Mouse (Mus musculus) myocyte (in vitro differentiated cells): ENCODE results near the gene Wars. TPM values are rescaled to one million over a fixed set of nuclear protein-coding genes. Genes with fewer than 3 reads are reported as not detected.

ENCODE experiments used
- H3K27me3 ChIP-seq: one replicate; pipeline ENCODE4 v1.6.1; 2011; ENCODE audit not compliant: control insufficient read depth, insufficient read depth, insufficient read length
- H3K36me3 ChIP-seq: one replicate; pipeline ENCODE4 v1.6.1; 2011; ENCODE audit not compliant: control insufficient read depth, insufficient read depth
- H3K4me2 ChIP-seq: one replicate; pipeline ENCODE4 v1.6.1; 2011; ENCODE audit warnings: low read depth, control low read depth
- H3K4me3 ChIP-seq: one replicate; pipeline ENCODE4 v1.5.1; 2011; ENCODE audit warnings: mild to moderate bottlenecking, control low read depth, moderate library complexity
- H3K79me2 ChIP-seq: one replicate; pipeline ENCODE4 v1.6.1; 2011; ENCODE audit not compliant: control insufficient read depth, insufficient read depth
- H3ac ChIP-seq: one replicate; pipeline ENCODE4 v1.6.1; 2011; ENCODE audit not compliant: control insufficient read depth, insufficient read length
- CEBPB ChIP-seq: IDR thresholded peaks from 2 replicates; pipeline ENCODE4 v1.6.1; 2011; ENCODE audit warnings: mild to moderate bottlenecking, moderate library complexity; ENCODE audit not compliant: poor library complexity, insufficient read depth, severe bottlenecking
- E2F4 ChIP-seq: IDR thresholded peaks from one replicate; pipeline ENCODE4 v1.6.1; 2011; ENCODE audit warnings: mild to moderate bottlenecking, control low read depth, moderate library complexity; ENCODE audit not compliant: insufficient read depth
- MAX ChIP-seq: IDR thresholded peaks from one replicate; pipeline ENCODE4 v1.6.1; 2011; ENCODE audit warnings: low read depth, mild to moderate bottlenecking, control low read depth
- MYOD1 ChIP-seq, 3 experiments: IDR thresholded peaks; one replicate each; pipeline ENCODE4 v1.6.1; 2011; ENCODE audit warnings: control low read depth in 2 of 3, low read depth in 2 of 3, mild to moderate bottlenecking in 2 of 3, moderate library complexity in 1 of 3; ENCODE audit not compliant: insufficient read length in 2 of 3, control insufficient read depth in 1 of 3
- MYOG ChIP-seq, 3 experiments: IDR thresholded peaks; one replicate each; pipeline ENCODE4 v1.6.1; 2011; ENCODE audit warnings: control low read depth in 2 of 3, low read depth in 2 of 3, mild to moderate bottlenecking in 2 of 3; ENCODE audit not compliant: insufficient read length in 2 of 3, control insufficient read depth in 1 of 3, insufficient read depth in 1 of 3
- POLR2A ChIP-seq: IDR thresholded peaks from one replicate; pipeline ENCODE4 v1.6.1; 2011; ENCODE audit warnings: low read depth, mild to moderate bottlenecking, control low read depth, moderate library complexity; ENCODE audit not compliant: insufficient read length
- POLR2AphosphoS2 ChIP-seq: IDR thresholded peaks from one replicate; pipeline ENCODE4 v1.6.1; 2011; ENCODE audit warnings: low read depth, control low read depth; ENCODE audit not compliant: insufficient read length
- REST ChIP-seq: IDR thresholded peaks from one replicate; pipeline ENCODE4 v1.6.1; 2011; ENCODE audit warnings: mild to moderate bottlenecking, control low read depth, moderate library complexity; ENCODE audit not compliant: insufficient read depth, insufficient read length
- SRF ChIP-seq: IDR thresholded peaks from one replicate; pipeline ENCODE4 v1.6.1; 2011; ENCODE audit warnings: low read depth; ENCODE audit not compliant: control insufficient read depth, insufficient read length
- TCF12 ChIP-seq: IDR thresholded peaks from one replicate; pipeline ENCODE4 v1.6.1; 2011; ENCODE audit warnings: mild to moderate bottlenecking, control low read depth; ENCODE audit not compliant: poor library complexity, insufficient read depth, severe bottlenecking
- TCF3 ChIP-seq: IDR thresholded peaks from one replicate; pipeline ENCODE4 v1.6.1; 2011; ENCODE audit warnings: low read depth, control low read depth; ENCODE audit not compliant: insufficient read length
- USF1 ChIP-seq: IDR thresholded peaks from one replicate; pipeline ENCODE4 v1.6.1; 2011; ENCODE audit warnings: low read depth, mild to moderate bottlenecking, control low read depth, moderate library complexity
- polyA plus RNA-seq: library from polyadenylated mRNA; unstranded; fragments of >200 nt; fragmentation: generic; extraction: Trizol; gene quantifications from one replicate; pipeline ENCODE4 v1.2.1, GENCODE M21; 2012; ENCODE audit warnings: missing spikeins

Wars gene
- polyA plus RNA-seq, 1 experiment = 180 TPM

DNA sequence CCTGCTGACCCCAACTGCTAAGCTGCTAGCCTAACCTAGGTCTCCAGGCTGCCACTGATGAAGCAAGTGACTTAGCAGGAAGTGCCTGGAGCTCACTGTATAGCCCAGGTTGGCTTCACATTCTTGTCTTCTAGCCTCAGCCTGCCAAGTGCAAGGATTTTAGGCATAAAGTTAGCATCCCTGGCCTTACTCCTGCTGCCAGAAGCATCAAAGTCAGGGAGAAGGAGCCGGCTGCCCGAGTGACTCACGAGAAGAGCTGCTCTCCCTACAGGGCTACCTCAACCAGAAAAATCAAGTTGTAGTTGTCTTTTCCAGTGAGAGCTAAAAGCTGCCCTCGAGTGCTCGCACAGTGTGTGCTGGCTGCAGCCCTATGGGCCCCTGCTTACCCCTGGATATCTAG, 35.5 kb downstream of the Wars start:
- Histone ChIP-seq H3K4me3 (no peak overlapping the region), H3K4me2 (no peak overlapping the region), H3ac (no peak overlapping the region), H3K79me2 (no peaks in the 10 kb centered on the region), H3K36me3 (peaks cover 11% of the 10 kb centered on the region), H3K27me3 (no peaks in the 10 kb centered on the region)
- TF ChIP-seq MYOG (IDR thresholded peaks at IDR 0.05; ENCODE audit: control insufficient read depth in 1 of 3, insufficient read depth in 1 of 3, insufficient read length in 2 of 3, low read depth in 2 of 3) (no peak), SRF (no peak), POLR2AphosphoS2 (peak; percentile 89), TCF12 (no peak), REST (no peak)

DNA sequence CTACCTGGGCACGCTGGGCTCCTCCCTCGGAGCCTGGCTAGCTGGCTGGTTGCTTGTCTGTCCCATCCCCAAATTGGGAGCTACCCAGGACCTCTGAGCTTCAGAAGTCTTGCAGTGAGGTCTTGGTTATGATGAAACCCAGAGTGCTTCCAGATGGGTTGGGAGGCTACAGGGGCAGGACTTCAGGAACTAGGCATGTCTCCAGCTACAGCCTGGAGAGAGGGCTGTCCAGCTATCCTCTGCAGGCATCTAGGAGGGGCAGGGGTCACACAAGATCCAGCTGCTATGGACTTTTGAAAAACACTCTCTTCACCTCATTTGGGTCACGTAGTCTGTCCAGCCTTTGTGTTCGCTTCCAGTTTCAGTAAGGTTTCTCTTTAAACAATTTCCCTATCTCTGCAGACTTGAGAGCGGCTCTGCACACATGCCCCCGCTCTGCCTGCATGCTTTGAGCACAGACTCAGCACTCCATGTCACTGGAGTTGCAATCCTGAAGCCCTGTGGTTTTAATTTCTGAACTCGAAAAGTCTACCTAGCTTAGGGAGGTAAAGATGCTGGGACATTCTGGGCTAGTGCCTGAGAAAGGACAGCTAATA, 36.3 kb downstream of the Wars start:
- H3K27me3 ChIP-seq = no peaks in the 10 kb centered on the region
- H3K4me2 ChIP-seq = no peak overlapping the region
- TF ChIP-seq E2F4 (no peak), TCF3 (no peak), POLR2AphosphoS2 (peak; percentile 79)
- H3K36me3 ChIP-seq = peaks cover 6% of the 10 kb centered on the region
- no peak overlapping the region for H3ac ChIP-seq
- no peaks in the 10 kb centered on the region for H3K79me2 ChIP-seq
- no peak overlapping the region for H3K4me3 ChIP-seq

DNA sequence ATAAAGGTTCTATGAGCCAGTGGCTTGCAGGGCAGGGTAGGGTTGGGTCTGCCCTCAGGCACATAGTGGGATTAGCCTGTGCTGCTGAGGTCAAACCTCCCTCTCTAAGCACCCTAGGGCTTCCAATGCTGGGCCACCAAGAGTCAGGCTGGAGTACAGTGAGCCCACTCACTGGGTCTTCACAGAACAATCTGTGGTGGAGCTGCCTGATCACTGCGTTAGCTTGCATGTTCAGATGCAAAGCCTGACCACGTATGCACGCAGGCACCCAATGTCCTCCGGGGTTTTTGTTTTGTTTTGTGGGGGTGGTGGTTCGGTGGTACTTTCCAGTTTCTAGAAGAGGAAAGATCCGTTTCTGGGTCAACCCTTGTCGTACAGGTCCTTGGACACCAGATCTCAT, 36.9 kb downstream of the Wars start:
- Histone ChIP-seq H3K4me2 (no peak overlapping the region), H3ac (no peak overlapping the region), H3K79me2 (no peaks in the 10 kb centered on the region), H3K36me3 (peaks cover under 1% of the 10 kb centered on the region), H3K4me3 (no peak overlapping the region), H3K27me3 (no peaks in the 10 kb centered on the region)
- no peak for TF ChIP-seq MYOD1 (IDR thresholded peaks at IDR 0.05; ENCODE audit: control insufficient read depth in 1 of 3, insufficient read length in 2 of 3, low read depth in 2 of 3)
- peak; percentile 75 for TF ChIP-seq POLR2AphosphoS2

DNA sequence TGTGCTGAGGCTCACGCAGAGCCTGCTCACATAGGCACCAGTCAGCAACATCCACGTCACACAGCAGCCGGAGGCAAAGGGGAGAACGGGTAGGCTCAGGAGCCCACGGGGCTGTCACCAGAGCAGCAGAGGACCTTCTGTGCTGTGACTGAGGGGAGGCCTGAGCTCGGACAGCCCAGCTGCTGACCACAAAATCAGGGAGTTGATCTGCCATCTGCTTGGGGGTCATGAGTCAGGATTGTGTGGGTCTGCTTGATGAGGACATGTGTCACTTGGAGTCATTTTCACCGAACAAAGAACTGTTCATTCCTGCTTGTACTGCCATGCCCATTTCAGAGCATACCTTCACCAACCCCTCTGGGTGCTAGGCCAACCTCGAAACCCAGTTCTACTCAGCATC, 37.8 kb downstream of the Wars start:
- TF ChIP-seq MAX (no peak), TCF12 (peak; percentile 38), MYOD1 (IDR thresholded peaks at IDR 0.05; ENCODE audit: control insufficient read depth in 1 of 3, insufficient read length in 2 of 3, low read depth in 2 of 3) (peak in 2 of 3 experiments; percentile 62 to 83), MYOG (IDR thresholded peaks at IDR 0.05; ENCODE audit: control insufficient read depth in 1 of 3, insufficient read depth in 1 of 3, insufficient read length in 2 of 3, low read depth in 2 of 3) (peak; percentile 47 to 91 (median 73)), SRF (no peak), TCF3 (peak; percentile 61), REST (no peak)
- H3K79me2 ChIP-seq = no peaks in the 10 kb centered on the region
- H3K4me3 ChIP-seq = no peak overlapping the region
- no peak overlapping the region for H3K4me2 ChIP-seq
- no peaks in the 10 kb centered on the region for H3K36me3 ChIP-seq
- H3ac ChIP-seq = no peak overlapping the region
- no peaks in the 10 kb centered on the region for H3K27me3 ChIP-seq

DNA sequence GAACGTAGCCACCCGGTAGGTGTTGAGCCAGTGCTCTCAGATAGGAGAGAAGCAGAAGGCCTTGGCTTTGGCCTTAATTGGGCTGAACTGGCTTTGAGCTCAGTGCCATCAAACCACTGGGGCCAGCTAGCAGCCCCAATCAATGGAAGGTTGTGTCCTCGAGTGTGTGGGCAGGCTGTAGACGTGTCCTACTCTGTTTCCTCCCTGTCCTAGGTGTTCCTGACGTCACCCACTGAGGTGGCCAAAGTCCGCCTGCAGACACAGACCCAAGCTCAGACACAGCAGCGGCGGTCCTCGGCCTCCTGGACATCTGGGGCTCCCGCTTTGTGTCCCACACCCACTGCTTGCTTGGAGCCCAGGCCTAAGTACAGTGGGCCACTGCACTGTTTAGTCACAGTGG, 38.9 kb downstream of the Wars start:
- Histone ChIP-seq H3K79me2 (no peaks in the 10 kb centered on the region), H3K4me2 (no peak overlapping the region), H3K4me3 (no peak overlapping the region), H3K27me3 (no peaks in the 10 kb centered on the region), H3K36me3 (no peaks in the 10 kb centered on the region), H3ac (no peak overlapping the region)
- TF ChIP-seq MYOD1 (IDR thresholded peaks at IDR 0.05; ENCODE audit: control insufficient read depth in 1 of 3, insufficient read length in 2 of 3, low read depth in 2 of 3) (no peak), CEBPB (no peak), TCF12 (no peak), MAX (no peak), USF1 (no peak), POLR2AphosphoS2 (no peak), POLR2A (no peak), TCF3 (no peak), MYOG (IDR thresholded peaks at IDR 0.05; ENCODE audit: control insufficient read depth in 1 of 3, insufficient read depth in 1 of 3, insufficient read length in 2 of 3, low read depth in 2 of 3) (no peak), REST (no peak), E2F4 (no peak)

DNA sequence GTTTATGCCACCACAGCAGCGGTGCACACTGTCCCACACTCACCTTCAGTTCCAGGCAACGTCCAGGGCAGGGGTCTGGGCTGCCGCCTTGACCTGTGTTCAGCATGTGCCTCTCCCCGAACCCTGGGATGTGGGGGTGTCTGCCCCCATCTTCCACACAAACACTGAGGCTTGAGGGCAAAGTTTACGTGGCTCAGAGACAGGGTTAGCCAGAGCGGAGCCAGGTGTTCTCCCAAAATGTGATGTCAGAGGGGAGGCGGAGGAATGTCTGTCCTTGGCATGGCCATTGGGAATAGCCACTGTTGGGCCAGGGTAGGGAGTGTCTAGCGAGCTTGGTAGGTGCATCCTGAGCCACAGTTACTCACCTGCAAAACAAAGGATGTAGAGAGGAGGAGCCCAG, 41.2 kb downstream of the Wars start:
- Histone ChIP-seq H3K27me3 (no peaks in the 10 kb centered on the region), H3K4me2 (no peak overlapping the region), H3K36me3 (no peaks in the 10 kb centered on the region), H3K79me2 (no peaks in the 10 kb centered on the region), H3ac (no peak overlapping the region), H3K4me3 (no peak overlapping the region)
- TF ChIP-seq TCF12 (no peak), MYOG (IDR thresholded peaks at IDR 0.05; ENCODE audit: control insufficient read depth in 1 of 3, insufficient read depth in 1 of 3, insufficient read length in 2 of 3, low read depth in 2 of 3) (no peak), POLR2A (no peak), MYOD1 (IDR thresholded peaks at IDR 0.05; ENCODE audit: control insufficient read depth in 1 of 3, insufficient read length in 2 of 3, low read depth in 2 of 3) (no peak), TCF3 (no peak), POLR2AphosphoS2 (no peak), USF1 (no peak), SRF (no peak), CEBPB (no peak), E2F4 (no peak), MAX (no peak)
